Mouse (Mus musculus): ENCODE measurements around the gene Dkk3.
"Not testable (repeated sequence)": the region's sequence is repeated elsewhere in the genome, so short reads cannot be mapped to it uniquely, and the experiment has no call there.

The Dkk3 gene

GRCm38 (mm10) chr7:112127954-112128353 lies 30.9 kb downstream of the Dkk3 start:
- DNase-seq: peak; percentile 61 to 67

GRCm38 (mm10) chr7:112127085-112127637 lies 31.7 kb downstream of the Dkk3 start:
- no peak for DNase-seq

GRCm38 (mm10) chr7:112125625-112126260 lies 33.1 kb downstream of the Dkk3 start:
- peak in 1 of 2 experiments; percentile 38 for DNase-seq

GRCm38 (mm10) chr7:112123612-112124011 lies 35.2 kb downstream of the Dkk3 start:
- no peak for DNase-seq

GRCm38 (mm10) chr7:112121866-112122500 lies 36.9 kb downstream of the Dkk3 start:
- peak; percentile 76 to 86 for DNase-seq

- DNase-seq: peak; percentile 57 to 67
Measured at GRCm38 (mm10) chr7:112120861-112121810, 37.7 kb downstream of the Dkk3 start.

GRCm38 (mm10) chr7:112119248-112119647 lies 39.6 kb downstream of the Dkk3 start:
- DNase-seq: peak; percentile 16 to 36

- DNase-seq: peak; percentile 43 to 49
Measured at GRCm38 (mm10) chr7:112118086-112118485, 40.8 kb downstream of the Dkk3 start.

GRCm38 (mm10) chr7:112117501-112117900 lies 41.4 kb downstream of the Dkk3 start:
- DNase-seq: no peak

GRCm38 (mm10) chr7:112110638-112111372 lies 48.1 kb downstream of the Dkk3 start:
- no peak for DNase-seq

- no peak for DNase-seq
Measured at GRCm38 (mm10) chr7:112108757-112109156, 50.1 kb downstream of the Dkk3 start.

GRCm38 (mm10) chr7:112103816-112104215 lies 55.0 kb downstream of the Dkk3 start:
- DNase-seq: no peak

- no peak for DNase-seq
Measured at GRCm38 (mm10) chr7:112102933-112103332, 55.9 kb downstream of the Dkk3 start.

- DNase-seq: no peak
Measured at GRCm38 (mm10) chr7:112100887-112101286, 58.0 kb downstream of the Dkk3 start.

- DNase-seq: not testable (repeated sequence)
Measured at GRCm38 (mm10) chr7:112094923-112095322, 63.9 kb downstream of the Dkk3 start.

- no peak for DNase-seq
Measured at GRCm38 (mm10) chr7:112086186-112086585, 72.7 kb downstream of the Dkk3 start.

- peak; percentile 94 to 98 for DNase-seq
Measured at GRCm38 (mm10) chr7:112085062-112085461, 73.8 kb downstream of the Dkk3 start.

GRCm38 (mm10) chr7:112084222-112084621 lies 74.6 kb downstream of the Dkk3 start:
- DNase-seq: no peak

- no peak for DNase-seq
Measured at GRCm38 (mm10) chr7:112082636-112083035, 76.2 kb downstream of the Dkk3 start.

GRCm38 (mm10) chr7:112074868-112075267 lies 84.0 kb downstream of the Dkk3 start:
- no peak for DNase-seq

All from cerebellum, postnatal 14 days (tissue).